Mouse (Mus musculus) kidney, embryonic 14.5 days (tissue): ENCODE measurements at regions not wholly inside any gene's neighbourhood (a gene's known extent, or its start where the extent isn't known, plus 50 kb on each side); places are given as distances from the start of the nearest gene placed in this dataset.
"Not testable (repeated sequence)": the region's sequence is repeated elsewhere in the genome, so short reads cannot be mapped to it uniquely, and the experiment has no call there.

Experiments
- ATAC-seq: fragments of 200-750 bp; cut with Nextera tagmentation; 2 replicates; pipeline ENCODE4 v1.8.0; 2017; ENCODE audit warnings: moderate number of reproducible peaks, mild to moderate bottlenecking, moderate TSS enrichment, moderate library complexity; ENCODE audit not compliant: low FRiP score, low TSS enrichment
- H3K27ac ChIP-seq: fragments of 300-500 bp; sonication (generic); 2 replicates; pipeline ENCODE4 v1.5.1; 2014; ENCODE audit warnings: low read depth, mild to moderate bottlenecking, low read length, moderate library complexity, mixed read lengths
- H3K27me3 ChIP-seq: fragments of 300-500 bp; sonication (generic); 2 replicates; pipeline ENCODE4 v1.6.1; 2014; ENCODE audit warnings: mild to moderate bottlenecking, low read length; ENCODE audit not compliant: control insufficient read depth, insufficient read depth
- H3K36me3 ChIP-seq: fragments of 300-500 bp; sonication (generic); 2 replicates; pipeline ENCODE4 v1.6.1; 2014; ENCODE audit warnings: low read length, mixed read lengths; ENCODE audit not compliant: control insufficient read depth, insufficient read depth
- H3K4me1 ChIP-seq: fragments of 300-500 bp; sonication (generic); 2 replicates; pipeline ENCODE4 v1.6.1; 2014; ENCODE audit warnings: low read length, mixed read lengths; ENCODE audit not compliant: control insufficient read depth, insufficient read depth
- H3K4me2 ChIP-seq: fragments of 300-500 bp; sonication (generic); replicated peaks from 2 replicates; pipeline ENCODE4 v1.6.1; 2014; ENCODE audit warnings: low read depth, mild to moderate bottlenecking, low read length
- H3K4me3 ChIP-seq: fragments of 300-500 bp; sonication (generic); 2 replicates; pipeline ENCODE4 v1.5.1; 2014; ENCODE audit warnings: mild to moderate bottlenecking, low read length
- H3K9ac ChIP-seq: fragments of 300-500 bp; sonication (generic); 2 replicates; pipeline ENCODE4 v1.6.1; 2014; ENCODE audit warnings: low read depth, mild to moderate bottlenecking, low read length, moderate library complexity
- H3K9me3 ChIP-seq: fragments of 300-500 bp; sonication (generic); 2 replicates; pipeline ENCODE4 v1.6.1; 2016; ENCODE audit warnings: low read length; ENCODE audit not compliant: control insufficient read depth
- WGBS: fragments of 180-500 bp; shearing (Covaris S2); extraction: QIAGEN DNeasy Blood & Tissue Kit; methylation state at CpG from one replicate; pipeline ENCODE4 v1.1.7; 2014; 5-methylcytosine and 5-hydroxymethylcytosine counted together

GRCm38 (mm10) chr12:92926942-92927341 is 1078.0 kb upstream of the Sel1l start:
- Histone ChIP-seq H3K4me1 (no peaks in the 10 kb centered on the region), H3K4me3 (no peak overlapping the region), H3K27me3 (no peaks in the 10 kb centered on the region), H3K9me3 (no peaks in the 10 kb centered on the region), H3K36me3 (no peaks in the 10 kb centered on the region), H3K4me2 (no peak overlapping the region), H3K9ac (no peak overlapping the region), H3K27ac (no peak overlapping the region)
- ATAC-seq, result no peak
- 33% methylated on average over 1 of the region's 1 CpGs for WGBS

- 86% methylated on average over 3 of the region's 3 CpGs for WGBS
- Histone ChIP-seq H3K9me3 (no peaks in the 10 kb centered on the region), H3K36me3 (no peaks in the 10 kb centered on the region), H3K27me3 (no peaks in the 10 kb centered on the region), H3K4me2 (no peak overlapping the region), H3K4me1 (no peaks in the 10 kb centered on the region), H3K9ac (no peak overlapping the region), H3K4me3 (no peak overlapping the region), H3K27ac (no peak overlapping the region)
- ATAC-seq, result no peak
Measured at GRCm38 (mm10) chr12:92919920-92920319, 1071.0 kb upstream of the Sel1l start.

- no peak for ATAC-seq
Measured at GRCm38 (mm10) chr12:92916267-92916666, 1067.3 kb upstream of the Sel1l start.

DNA sequence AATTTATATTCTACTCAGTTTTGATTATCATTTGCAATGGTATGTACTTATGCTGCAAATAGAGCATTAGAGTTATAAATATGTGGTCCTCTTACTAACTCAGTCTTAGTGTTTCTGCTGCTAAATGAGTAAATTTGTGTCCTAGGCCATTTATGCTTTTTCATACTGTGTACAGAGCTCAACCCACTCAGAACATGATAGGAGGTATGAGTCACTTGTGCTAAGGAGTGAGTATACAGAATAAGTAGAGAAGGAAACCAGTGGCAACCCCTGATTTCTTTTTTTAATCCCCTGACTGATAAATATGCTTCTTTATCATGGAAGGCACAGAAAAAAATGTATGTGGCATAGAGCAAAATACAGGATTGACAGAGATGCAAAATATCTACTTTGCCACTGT is 1066.8 kb upstream of the Sel1l start:
- no peak overlapping the region for H3K4me2 ChIP-seq
- no peak for ATAC-seq
- H3K27ac ChIP-seq, result no peak overlapping the region
- no peaks in the 10 kb centered on the region for H3K4me1 ChIP-seq
- no peaks in the 10 kb centered on the region for H3K36me3 ChIP-seq
- no peak overlapping the region for H3K9ac ChIP-seq
- H3K9me3 ChIP-seq, result no peaks in the 10 kb centered on the region
- H3K27me3 ChIP-seq, result no peaks in the 10 kb centered on the region
- no peak overlapping the region for H3K4me3 ChIP-seq

More at GRCm38 (mm10) chr12:92916267-92916666, 1067.3 kb upstream of the Sel1l start:
- WGBS, result 88% methylated on average over 3 of the region's 3 CpGs
- no peaks in the 10 kb centered on the region for H3K4me1 ChIP-seq
- H3K27ac ChIP-seq, result no peak overlapping the region
- H3K4me2 ChIP-seq, result no peak overlapping the region
- H3K36me3 ChIP-seq, result no peaks in the 10 kb centered on the region
- H3K9me3 ChIP-seq, result no peaks in the 10 kb centered on the region
- H3K9ac ChIP-seq, result no peak overlapping the region
- H3K4me3 ChIP-seq, result no peak overlapping the region
- no peaks in the 10 kb centered on the region for H3K27me3 ChIP-seq

DNA sequence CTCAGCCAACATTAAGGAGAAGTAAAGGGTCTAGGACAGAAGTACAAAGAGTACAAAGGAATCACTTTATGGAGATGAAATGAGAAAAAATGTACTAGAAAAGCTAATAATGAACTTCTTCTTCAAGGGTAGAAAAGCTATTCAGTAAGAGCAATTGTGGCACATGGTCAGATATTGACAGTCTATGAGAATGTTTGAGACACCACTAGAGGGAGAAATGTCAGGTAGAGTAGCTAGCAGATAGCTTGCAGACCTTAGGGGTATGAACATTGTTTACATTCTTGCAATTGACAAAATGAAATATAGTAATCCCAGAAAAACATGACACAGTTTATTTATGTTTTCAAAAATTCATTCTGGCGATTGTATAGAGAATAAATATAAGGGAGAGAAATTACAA is 1066.2 kb upstream of the Sel1l start:
- 74% methylated on average over 1 of the region's 1 CpGs for WGBS
- no peak overlapping the region for H3K4me3 ChIP-seq

GRCm38 (mm10) chr12:92904382-92904781 is 1055.4 kb upstream of the Sel1l start:
- 77% methylated on average over 2 of the region's 2 CpGs for WGBS
- Histone ChIP-seq H3K27ac (no peak overlapping the region), H3K36me3 (no peaks in the 10 kb centered on the region), H3K4me1 (no peaks in the 10 kb centered on the region), H3K9ac (no peak overlapping the region), H3K27me3 (no peaks in the 10 kb centered on the region), H3K4me3 (no peak overlapping the region), H3K9me3 (no peaks in the 10 kb centered on the region), H3K4me2 (no peak overlapping the region)
- ATAC-seq, result no peak

More for the DNA sequence above, 1066.2 kb upstream of the Sel1l start:
- no peak for ATAC-seq
- no peaks in the 10 kb centered on the region for H3K4me1 ChIP-seq
- no peaks in the 10 kb centered on the region for H3K36me3 ChIP-seq
- H3K9ac ChIP-seq, result no peak overlapping the region
- H3K27me3 ChIP-seq, result no peaks in the 10 kb centered on the region
- no peak overlapping the region for H3K4me2 ChIP-seq
- no peaks in the 10 kb centered on the region for H3K9me3 ChIP-seq
- no peak overlapping the region for H3K27ac ChIP-seq

- WGBS, result 95% methylated on average over 4 of the region's 9 CpGs
- Histone ChIP-seq H3K4me3 (no peak overlapping the region), H3K36me3 (no peaks in the 10 kb centered on the region), H3K4me1 (no peaks in the 10 kb centered on the region), H3K4me2 (no peak overlapping the region), H3K9me3 (peaks cover 11% of the 10 kb centered on the region), H3K27me3 (no peaks in the 10 kb centered on the region), H3K9ac (no peak overlapping the region), H3K27ac (no peak overlapping the region)
- no peak for ATAC-seq
Measured at GRCm38 (mm10) chr12:92892315-92892714, 1043.4 kb upstream of the Sel1l start.

GRCm38 (mm10) chr12:92891663-92892062 is 1042.7 kb upstream of the Sel1l start:
- H3K4me3 ChIP-seq, H3K36me3 ChIP-seq, H3K27me3 ChIP-seq, H3K9ac ChIP-seq, H3K4me2 ChIP-seq, H3K27ac ChIP-seq, ATAC-seq, H3K4me1 ChIP-seq: not testable (repeated sequence)
- no CpG with 5 or more reads among the region's 8 CpGs for WGBS
- peaks cover 11% of the 10 kb centered on the region for H3K9me3 ChIP-seq

- H3K27me3 ChIP-seq, ATAC-seq, H3K36me3 ChIP-seq, H3K27ac ChIP-seq, H3K4me3 ChIP-seq, H3K4me2 ChIP-seq, H3K9ac ChIP-seq, H3K4me1 ChIP-seq: not testable (repeated sequence)
- H3K9me3 ChIP-seq, result peaks cover 11% of the 10 kb centered on the region
- 100% methylated on average over 3 of the region's 9 CpGs for WGBS
Measured at GRCm38 (mm10) chr12:92891126-92891525, 1042.2 kb upstream of the Sel1l start.

DNA sequence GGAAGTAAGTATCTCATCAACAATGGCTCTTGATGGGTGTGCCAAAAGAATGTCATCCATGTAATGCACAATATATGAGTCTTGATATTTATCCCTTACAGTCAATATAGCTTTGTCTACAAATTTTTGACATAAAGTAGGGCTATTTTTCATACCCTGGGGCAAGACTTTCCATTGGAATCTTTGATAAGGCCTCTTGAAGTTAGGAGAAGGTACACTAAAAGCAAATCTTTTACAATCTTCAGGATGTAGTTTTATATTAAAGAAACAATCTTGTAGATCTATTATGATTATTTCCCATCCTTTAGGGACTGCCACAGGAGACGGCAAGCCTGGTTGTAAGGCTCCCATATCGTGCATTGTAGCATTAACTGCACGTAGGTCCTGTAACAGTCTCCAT is 1038.8 kb upstream of the Sel1l start:
- Histone ChIP-seq H3K9ac (no peak overlapping the region), H3K4me3 (no peak overlapping the region), H3K4me1 (no peaks in the 10 kb centered on the region), H3K36me3 (no peaks in the 10 kb centered on the region), H3K4me2 (no peak overlapping the region), H3K9me3 (peaks cover 11% of the 10 kb centered on the region), H3K27ac (no peak overlapping the region), H3K27me3 (no peaks in the 10 kb centered on the region)
- no peak for ATAC-seq
- WGBS, result 93% methylated on average over 3 of the region's 3 CpGs
